Mouse (Mus musculus) retina, embryonic 14.5 days (tissue): ENCODE measurements around the gene Zfp592.

ENCODE experiments used
- DNase-seq: peaks from one replicate; pipeline ENCODE4 v3.0.0-alpha.2; 2015; ENCODE audit warnings: low spot score

Zfp592 gene

DNA sequence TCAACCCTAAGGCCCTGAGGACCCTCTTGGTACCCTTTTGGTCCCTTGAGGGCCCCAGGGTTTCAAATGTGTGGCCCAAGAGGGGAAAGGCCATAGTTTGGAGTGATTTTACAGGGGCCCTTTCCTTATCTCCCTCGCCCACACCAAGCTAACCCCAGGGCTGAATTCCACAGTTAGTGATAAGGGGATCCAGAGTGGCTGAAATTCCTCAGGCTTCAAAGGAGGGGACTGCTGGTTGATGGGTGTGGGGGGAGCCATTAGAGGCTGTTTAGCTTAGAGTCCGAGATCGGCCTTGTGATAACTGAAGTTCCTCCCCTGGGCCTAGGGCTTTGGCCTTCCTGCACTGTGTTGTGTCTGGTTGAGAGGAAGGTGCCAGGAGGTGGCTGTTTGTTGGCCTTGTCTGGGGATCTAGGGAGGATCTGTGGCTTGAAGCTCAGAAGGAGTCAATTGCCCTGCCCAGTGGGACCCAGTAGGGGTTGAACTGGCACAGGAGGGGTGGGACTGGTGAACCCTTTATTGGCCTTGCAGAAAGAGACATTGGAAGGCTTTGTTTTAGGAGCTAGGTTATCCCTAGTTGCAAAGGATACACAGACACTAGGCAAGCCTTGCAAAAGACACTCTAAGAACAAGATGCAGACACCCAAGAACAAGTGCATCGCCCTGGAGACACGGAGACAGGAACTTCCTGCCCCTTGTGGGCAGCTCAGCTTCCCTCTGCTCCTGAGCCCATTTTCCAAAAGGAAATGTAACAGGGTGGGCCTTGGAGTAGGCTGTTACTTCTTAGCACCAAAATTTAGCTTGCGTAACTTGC, 64.6 kb downstream of the Zfp592 start:
- DNase-seq: no peak

DNA sequence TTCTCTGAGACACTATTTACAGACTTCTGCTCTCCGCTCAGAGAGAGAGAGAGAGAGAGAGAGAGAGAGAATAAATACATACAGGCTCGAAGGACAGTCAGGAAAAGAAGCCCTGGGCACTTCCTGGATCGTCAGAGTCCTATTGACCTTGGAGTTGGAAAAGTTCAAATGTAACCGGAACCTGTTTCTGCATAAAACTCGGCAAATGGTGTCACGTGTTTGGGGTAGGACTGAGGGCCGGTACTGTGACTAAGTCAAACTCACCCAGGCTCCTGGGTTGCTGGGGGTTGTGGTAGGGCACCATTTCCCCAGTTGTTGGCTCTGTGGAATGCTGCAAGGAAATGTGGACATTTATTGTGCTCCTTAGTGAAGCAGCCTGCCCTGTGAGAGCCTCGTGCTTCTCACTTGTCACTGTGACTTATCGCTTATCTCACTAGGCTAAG, 65.3 kb downstream of the Zfp592 start:
- DNase-seq: no peak

GRCm38 (mm10) chr7:81059388-81059787, 65.9 kb downstream of the Zfp592 start:
- no peak for DNase-seq

DNA sequence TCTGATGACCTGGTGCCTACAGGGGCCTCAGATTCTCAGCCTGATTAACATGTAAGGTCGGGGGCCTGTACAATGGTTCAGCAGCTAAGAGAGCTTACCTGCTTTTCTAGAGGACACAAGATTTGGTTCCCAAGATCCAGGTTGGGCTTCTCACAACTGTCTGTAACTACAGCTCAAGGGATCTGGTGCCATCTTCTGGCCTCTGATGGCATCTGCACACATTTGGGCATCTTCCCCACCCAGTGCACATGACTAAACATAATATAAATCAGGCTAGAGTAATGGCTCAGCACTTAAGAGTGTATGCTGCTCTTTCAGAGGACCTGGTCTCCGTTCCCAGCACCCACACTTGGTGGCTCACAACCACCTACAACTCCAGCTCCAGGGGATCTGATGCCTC, 67.4 kb downstream of the Zfp592 start:
- DNase-seq: peak; percentile 46

- DNase-seq: no peak
These were observed 68.5 kb downstream of the Zfp592 start for GRCm38 (mm10) chr7:81061936-81062335.

DNA sequence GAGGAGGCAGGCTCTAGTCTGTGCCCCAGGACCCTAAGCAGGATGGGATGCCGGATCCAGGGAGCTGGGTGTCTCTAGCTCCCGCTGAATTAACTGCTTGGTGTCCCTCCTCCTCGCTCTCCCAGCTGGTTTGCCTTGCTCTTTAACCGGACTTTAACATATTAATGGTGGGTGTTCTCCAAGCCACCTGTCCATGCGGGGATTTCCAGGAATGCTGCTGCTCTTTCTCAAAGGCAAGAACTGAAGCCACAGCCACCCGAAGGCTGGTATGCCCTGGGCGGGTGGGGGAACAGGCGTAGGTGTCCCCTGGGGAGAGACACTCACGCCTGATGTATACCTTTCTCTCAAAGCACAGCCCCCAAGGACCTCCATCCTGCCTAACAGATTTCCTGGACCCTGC, 69.9 kb downstream of the Zfp592 start:
- DNase-seq: no peak

DNA sequence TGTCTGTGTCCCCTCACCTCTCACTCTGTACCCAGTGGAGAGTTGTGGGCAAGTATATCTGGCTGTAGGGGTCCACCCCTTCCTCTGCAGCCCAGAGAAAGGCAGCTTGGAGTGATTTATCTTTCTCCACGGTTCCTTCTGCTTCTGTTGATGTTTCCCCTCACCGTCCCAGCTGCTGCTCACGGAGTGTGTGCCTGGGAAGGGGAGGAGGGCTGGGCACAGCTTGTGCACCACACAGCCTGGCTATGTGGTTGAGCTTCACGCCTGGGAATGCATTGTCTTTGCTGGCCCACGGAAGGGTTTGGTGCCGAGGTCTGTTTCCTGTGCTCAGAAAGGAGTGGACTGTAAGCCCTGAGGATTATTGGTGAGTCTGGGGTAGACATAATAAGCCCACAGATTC, 73.2 kb downstream of the Zfp592 start:
- DNase-seq: no peak

DNA sequence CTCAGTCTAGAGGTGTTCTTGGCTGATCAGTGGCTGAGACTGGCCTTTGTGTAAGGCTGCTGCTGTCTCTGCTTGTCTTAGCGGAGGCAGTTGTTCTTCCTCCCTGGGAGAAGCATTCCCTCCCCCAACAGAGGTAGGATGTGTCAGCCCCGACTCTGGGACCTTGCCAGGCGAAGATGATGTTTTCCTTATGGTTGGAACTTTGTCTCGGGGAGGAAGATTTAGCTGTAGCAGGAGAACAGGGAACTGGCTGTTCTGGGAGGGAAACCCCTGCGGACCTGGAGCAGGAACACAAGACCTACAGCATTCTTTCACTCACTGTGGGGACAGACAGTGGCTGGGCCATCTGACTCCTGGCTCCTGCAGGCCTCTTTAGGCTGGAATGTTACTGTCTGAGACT, 79.0 kb downstream of the Zfp592 start:
- DNase-seq: no peak

GRCm38 (mm10) chr7:81073273-81073672, 79.8 kb downstream of the Zfp592 start:
- DNase-seq: no peak

DNA sequence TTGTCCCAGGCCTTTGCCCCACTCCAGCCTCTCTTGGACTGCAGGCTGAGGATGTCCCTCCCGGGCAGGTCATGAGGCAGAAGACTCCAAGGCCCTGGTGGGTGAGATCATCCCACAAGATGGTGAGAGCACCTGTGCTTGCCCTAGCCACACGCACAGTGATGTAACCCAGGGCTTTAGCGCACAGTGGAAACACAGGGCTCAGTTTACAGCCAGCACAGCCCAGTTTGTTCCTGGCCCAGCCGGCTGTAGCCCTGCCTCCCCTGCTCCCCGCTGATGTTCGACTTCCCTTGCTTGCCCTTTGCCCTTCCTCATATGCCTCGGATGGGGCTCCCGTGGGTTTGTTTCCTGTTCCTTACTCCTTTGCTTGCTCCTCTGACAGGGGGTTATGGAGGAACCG, 81.1 kb downstream of the Zfp592 start:
- DNase-seq: no peak

DNA sequence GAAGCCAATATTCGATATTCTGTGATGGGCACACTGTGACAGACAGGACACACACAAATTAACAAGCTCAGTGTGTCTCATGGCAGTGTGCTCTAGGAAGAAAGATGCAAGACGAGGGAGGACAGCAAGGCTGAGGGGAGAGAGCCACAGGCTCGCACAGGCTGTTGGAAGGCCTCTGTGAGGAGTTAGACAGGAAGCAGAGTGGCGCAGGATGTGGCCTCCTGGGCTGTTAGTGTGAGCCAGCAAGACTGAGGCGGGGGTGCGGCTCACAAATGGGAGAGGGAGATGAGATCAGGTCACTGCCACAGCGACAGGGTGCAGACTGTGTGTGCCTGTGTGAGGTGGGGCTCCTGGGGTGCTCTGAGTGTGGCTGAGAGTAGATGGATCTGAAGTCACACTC, 81.8 kb downstream of the Zfp592 start:
- no peak for DNase-seq

DNA sequence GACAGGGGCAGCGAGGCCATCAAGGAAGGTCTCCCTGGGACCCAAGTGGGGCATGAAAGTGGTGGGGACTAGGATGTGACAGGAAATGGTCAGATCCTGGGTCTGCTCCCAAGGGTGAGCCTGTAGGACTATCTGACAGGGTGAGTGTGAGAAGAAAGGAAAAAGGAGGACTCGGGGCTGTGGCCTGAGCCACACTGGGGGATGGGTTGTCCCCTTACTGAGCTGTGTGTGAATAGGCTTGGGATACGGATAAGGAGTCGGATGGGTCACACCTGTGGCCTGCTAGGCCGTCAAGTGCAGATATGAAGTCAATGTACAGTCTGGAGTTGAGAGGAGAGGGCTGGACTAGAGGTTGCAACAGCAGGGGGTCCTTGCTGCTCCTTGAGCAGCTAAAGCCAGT, 82.3 kb downstream of the Zfp592 start:
- no peak for DNase-seq

DNA sequence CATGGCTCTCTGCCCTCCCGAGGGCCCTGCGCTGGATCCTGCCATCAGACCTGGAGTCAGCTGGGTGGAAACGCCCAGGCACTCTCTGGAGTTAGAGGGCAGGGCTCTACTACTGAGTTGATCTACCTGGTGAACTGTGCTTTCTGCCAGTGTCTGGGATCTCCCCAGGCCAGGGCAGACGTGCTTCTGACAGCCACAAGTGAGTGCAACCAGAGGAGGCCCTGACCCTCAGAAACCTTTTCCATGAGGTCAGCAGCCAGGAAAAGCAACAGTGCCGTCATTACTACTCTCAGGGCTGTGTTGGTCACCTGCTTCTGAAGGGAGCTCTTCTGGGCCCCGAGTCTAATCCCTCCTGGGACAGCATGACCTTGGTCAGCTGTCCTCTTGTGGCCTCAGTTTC, 83.5 kb downstream of the Zfp592 start:
- no peak for DNase-seq

- no peak for DNase-seq
These were observed 85.3 kb downstream of the Zfp592 start for GRCm38 (mm10) chr7:81078740-81079139.

DNA sequence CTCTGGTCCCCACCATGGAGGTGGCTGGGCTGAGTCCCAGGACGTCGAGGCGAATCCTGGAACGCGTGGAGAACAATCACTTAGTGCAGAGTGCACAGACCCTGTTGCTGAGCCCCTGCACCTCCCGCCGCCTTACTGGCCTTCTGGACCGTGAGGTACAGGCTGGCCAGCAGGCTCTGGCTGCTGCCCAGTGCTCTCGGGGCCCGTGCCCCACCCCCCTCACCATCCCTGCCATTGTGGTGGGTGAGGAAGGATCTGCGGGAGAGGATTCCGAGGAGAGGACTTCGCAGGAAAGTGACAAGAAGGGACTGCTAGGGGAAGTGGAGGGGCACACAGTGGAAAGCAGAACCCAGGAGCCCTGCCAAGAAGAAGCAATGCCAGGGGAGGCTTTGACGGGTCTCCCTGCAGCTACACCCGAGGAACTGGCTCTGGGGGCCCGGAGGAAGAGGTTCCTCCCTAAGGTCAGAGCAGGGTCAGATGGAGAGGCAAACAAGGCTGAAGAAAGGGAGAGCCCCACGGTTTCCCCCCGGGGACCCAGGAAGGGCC, 100.0 kb downstream of the Zfp592 start:
- DNase-seq: peak; percentile 5

DNA sequence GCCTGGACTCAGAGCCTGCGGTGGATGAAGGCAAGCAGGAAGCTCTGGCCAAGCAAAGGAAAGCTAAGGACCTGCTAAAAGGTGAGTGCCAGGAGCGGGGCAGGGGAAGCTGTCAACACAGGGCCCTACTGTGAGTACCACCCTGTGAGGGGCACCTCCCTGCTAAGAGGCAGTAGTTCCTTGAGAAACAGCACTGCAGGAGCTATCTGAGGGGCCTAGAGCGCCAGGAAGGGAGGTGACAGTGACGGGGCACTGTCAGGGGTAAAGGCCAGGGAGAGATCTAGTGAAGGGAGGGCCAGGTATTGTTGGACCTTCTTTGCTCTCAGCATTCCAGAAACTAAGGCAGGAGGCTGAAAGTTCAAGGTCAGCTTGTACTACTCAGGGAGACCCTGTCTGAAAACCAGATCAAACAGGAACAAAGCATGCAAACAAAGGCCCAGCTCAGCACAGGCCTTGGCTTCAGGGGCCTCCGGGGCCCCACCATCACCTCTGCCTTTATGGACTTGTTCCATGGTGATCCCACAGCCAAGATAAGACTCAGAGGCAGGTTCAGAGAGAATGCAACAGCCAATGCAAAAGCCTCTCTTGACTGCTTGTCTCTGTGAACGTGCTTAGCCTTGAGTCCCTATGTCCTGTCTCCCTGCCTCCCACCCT, 100.8 kb downstream of the Zfp592 start:
- no peak for DNase-seq
